Mouse (Mus musculus): ENCODE measurements around the gene Cntln.

DNA sequence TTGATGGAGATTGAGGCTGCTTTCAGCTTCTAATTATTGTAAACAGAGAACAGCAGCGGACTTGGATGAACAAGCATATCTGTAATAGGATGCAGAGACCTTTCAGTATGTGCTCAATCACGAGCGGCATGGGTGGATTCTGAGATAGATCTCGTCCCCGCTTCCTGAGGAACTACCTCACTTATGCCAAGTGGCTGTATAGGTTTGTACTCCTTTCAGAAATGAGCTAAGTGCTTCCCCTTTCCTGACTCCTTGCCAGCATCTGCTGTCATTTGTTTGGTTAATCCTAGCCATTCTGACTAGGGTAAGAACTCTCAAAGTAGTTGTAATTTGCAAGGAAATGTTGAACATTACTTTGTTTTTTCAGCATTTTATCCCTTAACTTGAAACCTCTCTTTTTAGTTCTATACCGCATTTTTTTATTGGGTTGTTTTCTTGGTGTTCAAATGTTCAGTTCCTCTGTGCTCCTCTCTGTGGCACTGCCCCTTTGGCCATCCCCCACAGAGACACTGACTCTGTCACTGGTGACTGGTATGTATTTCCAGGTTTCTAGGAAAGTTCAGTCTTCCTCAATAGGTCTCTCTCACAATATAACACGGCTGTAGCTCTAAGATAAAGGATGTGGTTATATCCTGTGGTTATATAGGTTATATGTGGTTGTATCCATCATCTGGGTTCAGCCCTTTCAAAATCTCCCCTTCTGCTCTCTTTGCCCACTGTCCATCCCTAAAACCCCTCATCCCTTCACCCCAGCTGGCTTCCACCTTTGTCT lies 93.0 kb downstream of the Cntln start:
- TF ChIP-seq CTCF (conservative IDR thresholded peaks at IDR 0.05; ENCODE audit: insufficient read depth, insufficient read length, low read depth, low read length) (no peak), POLR2A (IDR thresholded peaks at IDR 0.05; ENCODE audit: low read depth, low read length) (no peak)
